13 mouse cellular contexts compared by ENCODE assay signal in the genomic region with DNA sequence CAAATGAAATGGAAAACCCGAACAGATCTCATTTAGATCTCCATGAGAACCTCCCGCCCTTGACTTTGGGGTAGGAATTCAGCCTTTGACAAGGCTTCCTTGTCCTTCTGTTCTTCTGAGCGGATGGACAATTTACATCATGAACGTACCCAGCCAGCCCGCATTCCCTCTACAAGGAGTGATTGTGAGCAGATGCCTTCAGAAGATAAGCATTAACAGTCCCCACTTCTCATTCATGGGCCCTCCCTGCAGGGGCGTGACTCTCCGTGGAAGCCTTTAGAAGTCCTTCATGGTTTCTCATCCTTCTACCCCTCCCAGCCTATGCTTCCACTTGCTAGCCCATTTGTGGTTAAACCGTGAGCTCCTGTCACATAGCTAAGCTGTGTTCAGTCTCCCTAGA. TPM values are rescaled to one million over a fixed set of nuclear protein-coding genes. Genes with fewer than 3 reads are reported as not detected.
DNase-seq lines count a peak whose midpoint lies in the region; ATAC-seq and TF ChIP-seq lines count a peak whose summit lies in the region.
"Had no signal": no experiment of that assay in that cellular context is flagged by ENCODE, and none has a peak within 500 bp of the region (broad histone marks: within the 10 kb centered on the region; RNA-seq: fewer than 3 reads in every experiment).

No protein-coding gene starts in this region.

- no peak for TF ChIP-seq EP300 in liver, postnatal 0 days (IDR thresholded peaks at IDR 0.05; ENCODE audit: low read depth)

- no peak overlapping the region for H3K4me3 ChIP-seq in heart, embryonic 13.5 days
- no peak overlapping the region for H3K4me3 ChIP-seq in liver, postnatal 0 days (ENCODE audit: low read depth, low read length)
- H3K4me3 ChIP-seq: left cerebral cortex, adult 2 months had no signal

- H3K27me3 ChIP-seq in heart, embryonic 13.5 days (replicated peaks), result no peaks in the 10 kb centered on the region
- no peaks in the 10 kb centered on the region for H3K27me3 ChIP-seq in liver, postnatal 0 days (ENCODE audit: insufficient read depth, low read length)

- peak overlapping the region; percentile 75 for H3K27ac ChIP-seq in heart, embryonic 13.5 days (replicated peaks)
- H3K27ac ChIP-seq in liver, postnatal 0 days (ENCODE audit: low read depth), result no peak overlapping the region
- H3K27ac ChIP-seq: left cerebral cortex, adult 2 months had no signal

- 32% methylated on average over 8 of the region's 8 CpGs for WGBS in heart, embryonic 13.5 days
- 37% methylated on average over 8 of the region's 8 CpGs for WGBS in liver, postnatal 0 days (ENCODE audit: insufficient replicate concordance)

- H3K36me3 ChIP-seq in heart, embryonic 13.5 days, result peaks cover 4% of the 10 kb centered on the region; the same call in 1 of the 2 replicates
- no peaks in the 10 kb centered on the region for H3K36me3 ChIP-seq in liver, postnatal 0 days (replicated peaks; ENCODE audit: insufficient read depth, low read length)

- H3K9me3 ChIP-seq in heart, embryonic 13.5 days, result no peaks in the 10 kb centered on the region
- H3K9me3 ChIP-seq in liver, postnatal 0 days (ENCODE audit: low read length), result no peaks in the 10 kb centered on the region

- H3K4me1 ChIP-seq in heart, embryonic 13.5 days, result peaks cover 90% of the 10 kb centered on the region
- peaks cover 15% of the 10 kb centered on the region for H3K4me1 ChIP-seq in liver, postnatal 0 days (ENCODE audit: insufficient read depth)

- no peak for TF ChIP-seq CTCF in liver, postnatal 0 days (IDR thresholded peaks at IDR 0.05; ENCODE audit: low read depth)

- H3K9ac ChIP-seq in heart, embryonic 13.5 days, result peak overlapping the region; percentile 10; the same call in 1 of the 2 replicates
- H3K9ac ChIP-seq in liver, postnatal 0 days (replicated peaks), result no peak overlapping the region

- DNase-seq in heart, adult 8-10 months (ENCODE audit: low spot score), result no peak
- peak; percentile 48 for DNase-seq in liver
- no peak for DNase-seq in liver, postnatal 0 days
- DNase-seq in c-Kit-positive CD71-negative TER-119-negative erythroid progenitor cells, embryonic 14.5 days (ENCODE audit: low read depth), result peak; percentile 12
- DNase-seq in natural killer cell, adult 2 months (ENCODE audit: low spot score in 2 of 2), result no peak
- DNase-seq: cerebellum, adult 9-10 months; gastrocnemius, postnatal 10 days; right cerebral cortex, postnatal 25 days had no signal

- H3K4me2 ChIP-seq in heart, embryonic 13.5 days, result peak overlapping the region; percentile 14; the same call in 1 of the 2 replicates
- no peak overlapping the region for H3K4me2 ChIP-seq in liver, postnatal 0 days (ENCODE audit: low read depth, low read length)

- ATAC-seq in heart, embryonic 13.5 days (ENCODE audit: extremely low read depth, insufficient number of reproducible peaks, low FRiP score, low TSS enrichment), result no peak
- ATAC-seq in liver, postnatal 0 days, result no peak
- ATAC-seq in megakaryocyte-erythroid progenitor cell, adult 5-6 weeks (replicated peaks; ENCODE audit: low FRiP score, low TSS enrichment, poor library complexity, severe bottlenecking), result peak; percentile 74
- ATAC-seq in activated CD4-positive, CD25-positive, alpha-beta regulatory T cell, adult 4 months, result no peak
- ATAC-seq: CD4-positive, CD25-positive, alpha-beta regulatory T cell, adult 4 months had no signal

RNA-seq across cellular contexts. Expression of a gene that starts 58.9 kb away (rescaled TPM):
- polyA plus RNA-seq in heart, embryonic 13.5 days (2015; fragmentation: Nextera tagmentation; extraction: Ambion mirVana), result 75.3 and 78.2 TPM in 2 replicates
- total RNA-seq in heart, adult 8-10 months (2022), result 100 to 1,000 TPM in 2 of 4 experiments, 10 to 100 TPM in 2; 83.2 to 109 (median 98.8) TPM
- 9.6 and 11.5 TPM in 2 replicates for polyA plus RNA-seq in liver, postnatal 0 days (2015; fragmentation: Nextera tagmentation; extraction: Ambion mirVana)
- total RNA-seq in megakaryocyte-erythroid progenitor cell, adult 5-6 weeks (2014; fragmentation: Nextera tagmentation), result 2.7 and 3.0 TPM in 2 replicates
- total RNA-seq in megakaryocyte-erythroid progenitor cell, adult 5-6 weeks (2017), result 0.91 and 1.3 TPM in 2 replicates
- 1 to 10 TPM; 6.7 to 10.0 TPM for polyA plus RNA-seq in activated CD4-positive, CD25-positive, alpha-beta regulatory T cell, adult 4 months (2017; shearing (Covaris generic))

Comparison
In these comparisons a context has a peak if more than half of its experiments do, and no peak if none do; other contexts are left out.
1. DNase-seq: peak in liver (single experiment) and c-Kit-positive CD71-negative TER-119-negative erythroid progenitor cells, embryonic 14.5 days (single experiment); none in heart, adult 8-10 months (single experiment), liver, postnatal 0 days (single experiment) and natural killer cell, adult 2 months (0 of 2).